Mouse (Mus musculus): Measurements from ENCODE around the gene Fbxo2. TPM values are rescaled to one million over a fixed set of nuclear protein-coding genes. Genes with fewer than 3 reads are reported as not detected.
"Not testable (repeated sequence)": the region's sequence is repeated elsewhere in the genome, so short reads cannot be mapped to it uniquely, and the experiment has no call there.

The Fbxo2 gene
- under 1 TPM in 1 of 2 experiments, not detected in 1; 0.20 TPM for total RNA-seq (2021)

- no peak for DNase-seq (ENCODE audit: low spot score)
- intact Hi-C loops (cut with DNase I) = no loop called here
Measured at GRCm38 (mm10) chr4:148160436-148161390, at the start of gene Fbxo2, which contains the start of gene Fbxo44. Fbxo2 (plus strand) TSS chr4:148160621. Fbxo44 (minus strand) TSS chr4:148160482.

DNA sequence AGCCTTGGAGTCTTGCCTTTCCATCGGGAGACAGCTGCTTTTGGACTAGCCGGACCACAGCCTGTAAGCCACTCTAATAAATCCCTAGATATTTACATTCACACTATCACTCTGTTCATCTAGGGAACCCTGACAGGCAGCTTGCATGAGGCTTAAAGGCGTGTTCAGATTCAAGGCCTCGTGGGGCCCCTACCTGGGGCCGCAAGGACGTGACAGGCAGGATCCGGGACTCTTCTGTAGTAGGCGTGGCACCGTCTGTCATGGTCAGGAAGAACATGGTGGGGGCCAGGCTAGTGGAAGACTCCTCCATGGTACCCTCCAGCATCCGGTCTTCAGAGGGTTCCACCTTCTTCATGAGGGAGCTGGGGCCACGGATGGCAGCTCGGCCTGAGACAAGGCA, 47.9 kb upstream of the Fbxo2 start:
- intact Hi-C loops (cut with DNase I) = loop anchor here (5.0 kb wide), 1 partner anchor 320 kb away; no protein-coding TSS in a partner anchor
- DNase-seq (ENCODE audit: low spot score) = no peak

DNA sequence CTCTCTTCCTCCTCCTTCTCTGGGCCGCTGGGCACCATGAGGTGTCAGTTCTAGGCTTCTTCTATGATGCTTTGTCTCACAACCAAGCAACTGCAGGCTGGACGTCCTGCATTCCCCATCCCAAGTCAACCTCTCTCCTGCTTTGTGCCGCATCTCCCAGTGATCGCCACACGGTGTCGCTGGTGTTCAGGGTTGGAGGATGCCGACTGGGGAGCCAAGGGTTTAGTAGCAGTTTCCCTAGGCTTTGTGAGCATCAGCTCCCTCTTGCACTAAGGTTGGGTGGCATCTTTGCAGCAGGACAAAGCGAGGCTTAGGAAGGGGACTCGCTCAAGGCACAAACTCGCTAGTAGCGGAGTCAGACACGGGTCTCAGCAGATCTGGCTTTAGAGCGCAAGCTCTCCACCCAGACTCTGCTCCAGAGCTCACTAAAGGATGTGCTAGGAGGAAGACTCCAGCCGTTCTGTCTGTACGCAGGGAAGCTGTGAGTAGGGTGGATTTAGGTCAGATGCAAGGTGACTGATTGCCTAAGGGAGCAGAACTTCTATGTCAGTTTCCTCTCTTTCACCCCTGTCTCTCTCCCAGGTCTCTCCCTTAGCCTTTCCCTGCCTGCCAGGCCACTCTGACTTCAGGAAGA, 45.5 kb upstream of the Fbxo2 start:
- peak; percentile 54 for DNase-seq (ENCODE audit: low spot score)

GRCm38 (mm10) chr4:148115467-148115866, 45.0 kb upstream of the Fbxo2 start:
- no peak for DNase-seq (ENCODE audit: low spot score)
- intact Hi-C loops (cut with DNase I) = no loop called here

More for the DNA sequence above, 45.5 kb upstream of the Fbxo2 start:
- intact Hi-C loops (cut with DNase I) = loop anchor here (1.0 to 5.0 kb wide), 3 partner anchors 37 to 317 kb away; partner anchors contain the start of gene Fbxo6

DNA sequence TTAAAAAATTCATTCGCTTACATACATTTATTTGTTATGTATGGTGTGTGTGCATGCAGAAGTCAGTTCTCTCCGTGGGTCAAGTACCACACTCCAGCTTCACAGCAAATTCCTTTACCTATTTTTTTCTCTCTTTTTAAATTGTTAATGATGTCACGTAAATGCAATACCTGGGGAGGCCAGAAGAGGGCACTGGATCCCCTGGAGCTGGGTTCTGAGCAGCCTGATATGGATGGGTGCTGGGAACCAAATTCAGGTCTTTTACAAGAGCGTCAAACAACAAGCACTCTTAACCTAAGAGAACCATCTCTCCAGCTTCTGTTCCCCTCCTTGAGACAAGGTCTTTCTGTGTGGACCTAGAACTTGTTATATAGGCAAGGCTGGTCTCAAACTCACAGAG, 43.8 kb upstream of the Fbxo2 start:
- no peak for DNase-seq (ENCODE audit: low spot score)

GRCm38 (mm10) chr4:148117392-148117791, 43.0 kb upstream of the Fbxo2 start:
- intact Hi-C loops (cut with DNase I) = no loop called here
- DNase-seq (ENCODE audit: low spot score) = no peak

More for the DNA sequence above, 43.8 kb upstream of the Fbxo2 start:
- intact Hi-C loops (cut with DNase I) = no loop called here

DNA sequence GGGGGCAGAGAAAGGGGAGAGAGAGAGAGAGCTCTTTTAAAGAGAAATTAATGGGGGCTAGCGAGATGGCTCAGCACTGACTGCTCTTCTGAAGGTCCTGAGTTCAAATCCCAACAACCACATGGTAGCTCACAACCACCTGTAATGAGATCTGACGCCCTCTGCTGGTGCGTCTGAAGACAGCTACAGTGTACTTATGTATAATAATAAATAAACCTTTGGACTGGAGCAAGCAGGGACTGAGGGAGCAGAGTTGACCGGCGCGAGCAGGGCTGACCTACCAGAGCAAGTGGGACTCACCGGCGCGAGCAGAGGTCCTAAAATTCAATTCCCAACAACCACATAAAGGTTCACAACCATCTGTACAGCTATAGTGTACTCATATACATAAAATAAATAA, 40.8 kb upstream of the Fbxo2 start:
- DNase-seq (ENCODE audit: low spot score); intact Hi-C loops (cut with DNase I): not testable (repeated sequence)

DNA sequence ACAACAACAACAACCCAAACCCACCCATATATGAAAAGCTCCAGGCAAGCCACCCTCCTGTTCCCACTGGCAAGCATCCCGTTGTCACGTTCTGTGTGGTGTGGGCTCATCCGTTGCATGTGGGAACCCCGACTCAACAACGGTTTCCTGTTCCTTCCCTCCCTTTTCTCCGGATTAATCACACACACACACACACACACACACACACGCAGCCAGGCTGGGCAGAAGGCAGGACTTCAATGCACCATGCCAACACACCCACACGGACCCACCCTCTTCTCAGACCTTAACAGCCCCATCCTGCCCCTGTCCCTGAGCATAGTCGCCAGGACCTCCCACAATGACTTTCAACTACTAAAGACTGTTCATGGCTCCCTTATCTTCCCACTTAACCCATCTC, 39.9 kb upstream of the Fbxo2 start:
- no peak for DNase-seq (ENCODE audit: low spot score)
- intact Hi-C loops (cut with DNase I) = no loop called here

DNA sequence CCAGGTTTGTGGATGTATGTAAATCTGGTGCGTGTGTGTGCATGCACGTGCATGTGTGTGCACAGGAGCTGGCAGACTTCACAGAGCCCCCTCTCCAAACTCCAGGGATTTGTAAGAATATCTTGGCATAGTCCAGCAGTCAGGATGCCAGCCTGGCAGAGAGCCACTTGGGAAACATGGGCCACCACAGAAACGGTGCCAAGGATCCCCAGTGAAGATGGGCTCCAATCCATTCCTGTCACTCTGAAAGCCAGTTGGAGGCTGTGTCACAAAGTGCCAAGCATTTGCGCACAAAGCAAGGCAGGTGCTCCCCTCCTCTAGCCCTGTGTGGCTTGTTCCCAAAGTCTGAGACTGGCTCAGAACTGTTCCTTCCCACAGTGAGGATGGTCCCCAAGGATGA, 39.1 kb upstream of the Fbxo2 start:
- intact Hi-C loops (cut with DNase I) = no loop called here
- DNase-seq (ENCODE audit: low spot score) = no peak

DNA sequence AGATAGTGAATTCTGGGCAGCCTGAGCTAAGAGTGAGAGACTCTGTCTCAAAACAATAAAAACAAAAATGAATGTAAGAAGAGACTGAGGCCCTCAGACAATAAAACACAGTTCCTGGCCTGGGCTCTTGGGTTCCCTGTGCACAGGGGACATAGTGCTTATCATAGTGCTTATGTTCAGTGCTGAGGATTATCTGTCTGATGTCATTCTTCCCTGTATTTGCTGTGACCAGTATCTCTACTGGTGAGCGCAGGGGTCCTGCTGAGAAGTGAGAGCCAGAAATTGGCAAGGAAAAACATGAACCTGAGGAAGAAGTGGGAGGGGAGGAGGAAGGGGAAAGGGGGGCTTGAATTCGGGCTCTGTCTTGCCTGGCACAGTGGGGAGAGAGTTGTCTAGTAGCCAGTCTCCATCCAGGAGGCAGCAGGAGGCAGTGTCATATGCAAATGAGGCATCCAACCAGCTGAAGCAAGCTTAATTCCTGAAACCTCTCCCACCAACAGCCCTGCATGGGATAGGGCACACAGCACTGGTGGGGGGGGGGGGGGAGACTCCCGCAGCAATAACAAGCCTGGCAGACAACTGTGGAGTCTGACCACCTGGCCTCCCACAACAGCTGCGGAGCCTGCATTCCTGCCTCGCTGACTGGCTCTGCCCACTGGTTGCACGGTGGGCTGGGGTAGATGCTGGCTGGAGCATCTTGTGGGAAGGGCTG, 38.3 kb upstream of the Fbxo2 start:
- no peak for DNase-seq (ENCODE audit: low spot score)
- intact Hi-C loops (cut with DNase I) = no loop called here

GRCm38 (mm10) chr4:148122694-148123066, 37.7 kb upstream of the Fbxo2 start:
- DNase-seq (ENCODE audit: low spot score) = no peak
- intact Hi-C loops (cut with DNase I) = no loop called here

DNA sequence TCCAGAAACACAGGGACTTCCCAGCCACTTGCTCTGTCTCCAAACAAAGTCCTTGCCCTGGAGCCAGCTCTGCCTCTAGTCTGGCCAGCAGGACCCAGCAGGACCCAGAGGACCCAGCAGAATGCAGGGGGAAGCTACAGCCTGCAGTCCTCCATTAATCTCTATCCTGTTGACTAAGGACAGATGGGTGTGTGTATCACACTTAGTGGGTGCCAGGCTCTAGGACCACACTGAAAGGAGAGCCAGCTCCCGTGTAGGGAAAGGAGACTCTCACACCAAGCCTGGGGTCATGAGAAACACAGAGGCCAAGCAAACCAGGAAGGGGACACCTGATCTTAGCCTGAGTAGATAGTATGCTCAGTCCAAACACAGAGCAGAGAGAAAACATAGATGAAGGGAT, 32.2 kb upstream of the Fbxo2 start:
- DNase-seq (ENCODE audit: low spot score) = no peak
- intact Hi-C loops (cut with DNase I) = no loop called here

- intact Hi-C loops (cut with DNase I) = no loop called here
- DNase-seq (ENCODE audit: low spot score) = no peak
Measured at GRCm38 (mm10) chr4:148128672-148129071, 31.7 kb upstream of the Fbxo2 start.

DNA sequence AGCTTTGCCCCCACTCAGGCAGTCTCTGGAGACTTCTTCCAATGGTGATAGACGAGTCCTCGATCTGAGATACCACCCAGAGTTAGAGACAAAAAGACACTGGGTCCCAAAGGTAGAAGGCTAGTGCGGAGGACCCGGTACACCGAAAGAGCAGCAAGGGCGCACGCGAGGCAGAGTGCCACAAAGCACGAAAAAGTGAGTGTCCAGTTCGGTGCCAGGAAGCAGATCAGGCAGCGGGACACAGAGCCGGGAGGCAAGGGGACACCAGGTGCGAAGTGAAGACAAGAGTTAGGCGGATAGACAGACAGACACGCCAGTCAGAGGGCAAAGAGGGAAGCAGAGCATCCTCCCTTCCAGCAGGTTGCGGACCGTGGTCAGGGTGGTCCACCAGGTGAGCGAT, 30.3 kb upstream of the Fbxo2 start, which contains the start of gene Mad2l2:
Gene Mad2l2, plus strand, starts transcription at position 252 of the 400 bp plus-strand sequence.
- intact Hi-C loops (cut with DNase I) = no loop called here
- DNase-seq (ENCODE audit: low spot score) = no peak

DNA sequence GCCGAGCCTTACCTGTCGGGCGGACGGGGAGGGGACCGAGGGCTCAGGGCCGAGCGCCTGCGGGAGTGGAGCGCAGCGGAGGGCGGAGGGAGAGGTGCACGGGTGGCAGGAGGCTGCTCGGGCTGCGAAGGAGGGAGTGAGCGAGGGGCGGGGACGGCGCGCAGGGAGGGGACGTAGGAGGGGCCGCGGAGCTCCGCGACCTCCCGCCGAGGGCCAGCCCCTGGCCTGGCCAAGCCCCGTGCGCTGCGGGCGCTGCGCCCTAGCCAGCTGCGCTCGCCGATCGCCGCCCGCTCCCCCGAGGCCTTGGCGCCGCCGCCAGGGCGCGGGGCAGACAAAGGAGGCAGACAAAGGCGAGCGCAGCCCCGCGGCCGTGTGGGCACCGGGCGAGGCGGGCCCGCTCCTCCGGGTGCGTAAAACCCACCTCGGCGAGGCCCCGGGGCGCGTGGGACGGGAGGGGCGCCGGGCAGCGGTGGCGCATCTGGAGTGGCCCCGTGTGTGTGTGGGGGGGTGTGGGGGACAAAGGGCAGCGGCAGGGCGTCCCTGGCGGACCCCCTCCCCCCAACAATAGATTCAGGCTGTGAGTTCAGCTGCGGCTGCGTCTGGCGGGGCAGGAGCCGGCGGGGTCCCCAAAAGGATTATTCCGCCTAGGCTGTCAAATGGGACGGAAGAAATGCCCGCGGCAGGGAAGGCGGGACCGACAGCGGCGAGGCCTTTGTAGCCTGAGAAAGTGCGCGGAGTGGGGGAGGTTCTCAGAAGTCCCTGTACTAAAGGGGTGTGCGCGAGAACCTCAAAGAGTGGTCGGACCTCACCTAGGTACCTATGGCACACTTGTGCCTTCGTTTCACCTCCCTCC, 29.6 kb upstream of the Fbxo2 start, which contains the start of gene Draxin:
Gene Draxin, minus strand, starts transcription at position 138 of the 853 bp plus-strand sequence.
- intact Hi-C loops (cut with DNase I) = no loop called here
- DNase-seq (ENCODE audit: low spot score) = no peak

GRCm38 (mm10) chr4:148131497-148132081, 28.8 kb upstream of the Fbxo2 start:
- DNase-seq (ENCODE audit: low spot score) = no peak
- intact Hi-C loops (cut with DNase I) = no loop called here

DNA sequence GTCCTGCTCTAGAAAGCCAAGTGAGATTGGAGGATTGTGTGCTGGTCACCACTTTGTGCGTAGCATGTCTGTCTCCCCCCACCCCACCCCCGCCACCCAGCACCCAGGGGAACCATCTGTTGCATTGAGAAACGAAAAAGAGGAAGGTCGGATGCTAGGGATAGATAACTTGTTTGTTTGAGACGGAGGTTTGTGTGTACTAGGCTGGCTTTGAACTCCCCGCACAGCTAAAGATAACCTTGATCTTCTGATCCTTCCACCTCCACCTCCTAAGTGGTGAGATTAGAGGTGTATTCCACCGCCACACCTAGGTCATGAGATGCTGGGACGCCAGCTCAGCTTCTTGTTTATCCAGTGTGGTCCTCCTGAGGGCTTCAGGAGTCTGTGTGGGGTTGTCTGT, 25.4 kb upstream of the Fbxo2 start:
- DNase-seq (ENCODE audit: low spot score) = no peak
- intact Hi-C loops (cut with DNase I) = no loop called here

DNA sequence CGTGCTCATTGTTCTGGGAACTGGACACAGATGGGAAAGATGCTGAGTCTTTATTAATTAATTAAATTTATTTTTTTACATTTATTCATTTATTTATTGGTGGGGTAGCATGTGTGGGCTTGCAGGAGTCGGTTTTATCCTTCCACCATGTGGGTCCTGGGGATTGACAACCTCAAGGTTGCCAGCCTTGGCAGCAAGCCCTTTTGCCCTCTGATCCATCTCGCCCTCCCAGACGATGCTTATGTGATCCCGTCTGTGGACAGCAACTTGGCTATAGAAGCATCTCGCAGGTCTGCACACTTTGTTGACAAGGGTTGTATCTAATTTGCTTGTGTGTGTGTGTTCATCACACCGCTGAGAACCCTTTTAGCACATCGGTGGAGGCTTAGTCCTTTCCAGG, 22.9 kb upstream of the Fbxo2 start:
- no peak for DNase-seq (ENCODE audit: low spot score)
- intact Hi-C loops (cut with DNase I) = no loop called here

- intact Hi-C loops (cut with DNase I) = loop anchor here (2.0 kb wide), 1 partner anchor 15 kb away; no protein-coding TSS in a partner anchor
- no peak for DNase-seq (ENCODE audit: low spot score)
Measured at GRCm38 (mm10) chr4:148139767-148140097, 20.7 kb upstream of the Fbxo2 start.

Data from heart, postnatal 25 days (tissue).